Mouse (Mus musculus): Measurements from ENCODE around the gene BC005624.

Gene BC005624

GRCm38 (mm10) chr2:30928893-30929482, 53.0 kb downstream of the BC005624 start:
- DNase-seq (ENCODE audit: low read depth, low spot score): peak; percentile 78

DNA sequence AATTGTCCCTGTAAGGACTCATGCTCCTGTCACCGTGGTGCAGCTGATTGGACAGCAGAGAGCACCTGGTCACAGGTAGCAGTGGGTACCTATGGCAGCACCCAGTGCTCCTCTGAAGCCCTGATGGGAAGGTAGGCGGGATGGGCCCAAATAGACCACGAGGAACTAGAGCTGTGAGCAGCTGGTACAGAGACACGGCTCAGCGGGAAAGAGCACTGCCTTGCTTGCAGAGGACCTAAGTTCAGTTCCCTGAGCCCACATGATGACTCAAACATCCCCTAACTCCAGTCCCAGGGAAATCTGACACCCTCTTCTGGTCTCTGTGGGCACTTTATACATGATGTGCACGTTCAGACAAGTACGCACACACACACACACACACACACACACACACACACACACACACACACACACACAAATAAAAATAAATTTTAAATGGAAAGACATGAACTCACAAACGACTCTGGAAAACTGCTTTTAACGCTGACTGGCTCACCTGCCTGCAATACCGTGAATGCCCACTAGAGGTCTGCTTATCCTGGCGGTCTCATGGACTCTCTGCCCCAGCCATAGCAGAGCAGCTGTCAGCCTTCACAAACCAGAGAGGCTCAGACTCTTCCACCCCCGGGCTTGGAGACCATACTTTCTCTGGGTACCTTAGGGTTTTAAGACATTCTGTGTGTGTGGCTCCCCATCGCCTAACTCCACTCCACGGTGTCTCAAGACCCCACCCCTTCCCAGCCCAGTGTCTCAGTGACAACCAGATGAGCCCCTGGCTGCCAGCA, 54.0 kb downstream of the BC005624 start:
- peak; percentile 88 for DNase-seq (ENCODE audit: low read depth, low spot score)

GRCm38 (mm10) chr2:30927151-30927781, 54.7 kb downstream of the BC005624 start:
- DNase-seq (ENCODE audit: low read depth, low spot score): peak; percentile 88

- no peak for DNase-seq (ENCODE audit: low read depth, low spot score)
Observed at GRCm38 (mm10) chr2:30926381-30926780, 55.6 kb downstream of the BC005624 start.

DNA sequence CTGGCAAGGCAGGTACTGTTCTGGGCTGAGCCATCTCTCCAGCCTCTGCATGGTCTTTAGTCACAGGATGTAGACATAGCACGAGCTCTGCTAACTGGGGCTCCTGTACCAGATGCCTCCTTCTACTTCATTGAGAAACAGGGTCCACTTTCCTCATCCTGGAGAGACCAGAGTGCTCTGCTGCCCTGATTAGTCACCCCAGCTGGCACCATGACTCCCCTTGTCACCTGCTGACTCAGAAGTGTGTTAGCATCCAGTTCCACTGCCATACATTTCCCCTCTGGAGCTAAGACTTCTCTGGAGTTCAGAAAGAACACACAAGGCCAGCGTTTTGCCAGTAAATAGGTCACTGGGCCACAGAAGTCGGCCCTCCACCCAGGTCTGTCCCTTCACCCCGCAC, 56.8 kb downstream of the BC005624 start:
- DNase-seq (ENCODE audit: low read depth, low spot score): no peak

GRCm38 (mm10) chr2:30923099-30923498, 58.9 kb downstream of the BC005624 start:
- DNase-seq (ENCODE audit: low read depth, low spot score): no peak

All from ES-CJ7 (cell line).